Mouse (Mus musculus): ENCODE results near the gene Plxna4. TPM values are rescaled to one million over a fixed set of nuclear protein-coding genes. Genes with fewer than 3 reads are reported as not detected.

The Plxna4 gene
- polyA plus RNA-seq, 1 experiment from 2014 or later = 1.8 TPM

GRCm38 (mm10) chr6:32252168-32252567, 335.8 kb downstream of the Plxna4 start:
- Histone ChIP-seq H3K27ac (ENCODE audit: low read depth, low read length) (no peak overlapping the region), H3K9ac (ENCODE audit: low read depth, low read length) (no peak overlapping the region), H3K36me3 (ENCODE audit: control insufficient read depth, insufficient read depth, low read length) (no peaks in the 10 kb centered on the region), H3K9me3 (ENCODE audit: control insufficient read depth, low read length) (no peaks in the 10 kb centered on the region), H3K4me1 (replicated peaks; ENCODE audit: control insufficient read depth, insufficient read depth, low read length) (no peaks in the 10 kb centered on the region), H3K27me3 (replicated peaks; ENCODE audit: control insufficient read depth, insufficient read depth, low read length) (no peaks in the 10 kb centered on the region), H3K4me2 (no peak overlapping the region), H3K4me3 (ENCODE audit: low read depth, low read length) (no peak overlapping the region)
- 76% methylated on average over 7 of the region's 7 CpGs for WGBS
- ATAC-seq (replicated peaks; ENCODE audit: low FRiP score) (no peak), DNase-seq (ENCODE audit: low spot score) (no peak)

GRCm38 (mm10) chr6:32251674-32252073, 336.3 kb downstream of the Plxna4 start:
- DNase-seq (ENCODE audit: low spot score) (no peak), ATAC-seq (replicated peaks; ENCODE audit: low FRiP score) (no peak)
- H3K4me1 ChIP-seq (replicated peaks; ENCODE audit: control insufficient read depth, insufficient read depth, low read length) = no peaks in the 10 kb centered on the region
- no peak overlapping the region for H3K27ac ChIP-seq (ENCODE audit: low read depth, low read length)
- no peak overlapping the region for H3K9ac ChIP-seq (ENCODE audit: low read depth, low read length)
- H3K9me3 ChIP-seq (ENCODE audit: control insufficient read depth, low read length) = no peaks in the 10 kb centered on the region
- 82% methylated on average over 10 of the region's 10 CpGs for WGBS
- H3K4me2 ChIP-seq = no peak overlapping the region
- no peaks in the 10 kb centered on the region for H3K36me3 ChIP-seq (ENCODE audit: control insufficient read depth, insufficient read depth, low read length)
- H3K27me3 ChIP-seq (replicated peaks; ENCODE audit: control insufficient read depth, insufficient read depth, low read length) = no peaks in the 10 kb centered on the region
- no peak overlapping the region for H3K4me3 ChIP-seq (ENCODE audit: low read depth, low read length)

- no peaks in the 10 kb centered on the region for H3K36me3 ChIP-seq (ENCODE audit: control insufficient read depth, insufficient read depth, low read length)
- 77% methylated on average over 6 of the region's 6 CpGs for WGBS
- no peak overlapping the region for H3K4me2 ChIP-seq
- DNase-seq (ENCODE audit: low spot score) (no peak), ATAC-seq (replicated peaks; ENCODE audit: low FRiP score) (no peak)
- no peaks in the 10 kb centered on the region for H3K9me3 ChIP-seq (ENCODE audit: control insufficient read depth, low read length)
- H3K27me3 ChIP-seq (replicated peaks; ENCODE audit: control insufficient read depth, insufficient read depth, low read length) = no peaks in the 10 kb centered on the region
- no peak overlapping the region for H3K27ac ChIP-seq (ENCODE audit: low read depth, low read length)
- no peak overlapping the region for H3K4me3 ChIP-seq (ENCODE audit: low read depth, low read length)
- no peaks in the 10 kb centered on the region for H3K4me1 ChIP-seq (replicated peaks; ENCODE audit: control insufficient read depth, insufficient read depth, low read length)
- H3K9ac ChIP-seq (ENCODE audit: low read depth, low read length) = no peak overlapping the region
Observed at GRCm38 (mm10) chr6:32246036-32246435, 342.0 kb downstream of the Plxna4 start.

- H3K9ac ChIP-seq (ENCODE audit: low read depth, low read length) = no peak overlapping the region
- no peaks in the 10 kb centered on the region for H3K27me3 ChIP-seq (replicated peaks; ENCODE audit: control insufficient read depth, insufficient read depth, low read length)
- H3K36me3 ChIP-seq (ENCODE audit: control insufficient read depth, insufficient read depth, low read length) = no peaks in the 10 kb centered on the region
- H3K9me3 ChIP-seq (ENCODE audit: control insufficient read depth, low read length) = no peaks in the 10 kb centered on the region
- no peaks in the 10 kb centered on the region for H3K4me1 ChIP-seq (replicated peaks; ENCODE audit: control insufficient read depth, insufficient read depth, low read length)
- no peak for DNase-seq (ENCODE audit: low spot score)
- 64% methylated on average over 2 of the region's 2 CpGs for WGBS
- H3K4me3 ChIP-seq (ENCODE audit: low read depth, low read length) = no peak overlapping the region
- H3K27ac ChIP-seq (ENCODE audit: low read depth, low read length) = no peak overlapping the region
- ATAC-seq (replicated peaks; ENCODE audit: low FRiP score) = no peak
- no peak overlapping the region for H3K4me2 ChIP-seq
Observed at GRCm38 (mm10) chr6:32243040-32243439, 345.0 kb downstream of the Plxna4 start.

GRCm38 (mm10) chr6:32231383-32231782, 356.6 kb downstream of the Plxna4 start:
- H3K4me3 ChIP-seq (ENCODE audit: low read depth, low read length) = no peak overlapping the region
- no peaks in the 10 kb centered on the region for H3K36me3 ChIP-seq (ENCODE audit: control insufficient read depth, insufficient read depth, low read length)
- ATAC-seq (replicated peaks; ENCODE audit: low FRiP score) = no peak
- DNase-seq (ENCODE audit: low spot score) = no peak
- no peak overlapping the region for H3K9ac ChIP-seq (ENCODE audit: low read depth, low read length)
- H3K9me3 ChIP-seq (ENCODE audit: control insufficient read depth, low read length) = no peaks in the 10 kb centered on the region
- no peaks in the 10 kb centered on the region for H3K4me1 ChIP-seq (replicated peaks; ENCODE audit: control insufficient read depth, insufficient read depth, low read length)
- WGBS = 77% methylated on average over 2 of the region's 2 CpGs
- H3K27ac ChIP-seq (ENCODE audit: low read depth, low read length) = no peak overlapping the region
- H3K27me3 ChIP-seq (replicated peaks; ENCODE audit: control insufficient read depth, insufficient read depth, low read length) = no peaks in the 10 kb centered on the region
- no peak overlapping the region for H3K4me2 ChIP-seq

- no peak overlapping the region for H3K27ac ChIP-seq (ENCODE audit: low read depth, low read length)
- H3K4me2 ChIP-seq = no peak overlapping the region
- ATAC-seq (replicated peaks; ENCODE audit: low FRiP score) = no peak
- H3K27me3 ChIP-seq (replicated peaks; ENCODE audit: control insufficient read depth, insufficient read depth, low read length) = no peaks in the 10 kb centered on the region
- no peak overlapping the region for H3K4me3 ChIP-seq (ENCODE audit: low read depth, low read length)
- H3K9me3 ChIP-seq (ENCODE audit: control insufficient read depth, low read length) = no peaks in the 10 kb centered on the region
- H3K4me1 ChIP-seq (replicated peaks; ENCODE audit: control insufficient read depth, insufficient read depth, low read length) = no peaks in the 10 kb centered on the region
- DNase-seq (ENCODE audit: low spot score) = no peak
- 75% methylated on average over 1 of the region's 1 CpGs for WGBS
- no peak overlapping the region for H3K9ac ChIP-seq (ENCODE audit: low read depth, low read length)
- no peaks in the 10 kb centered on the region for H3K36me3 ChIP-seq (ENCODE audit: control insufficient read depth, insufficient read depth, low read length)
Observed at GRCm38 (mm10) chr6:32226636-32227035, 361.4 kb downstream of the Plxna4 start.

- Histone ChIP-seq H3K4me2 (no peak overlapping the region), H3K4me3 (ENCODE audit: low read depth, low read length) (no peak overlapping the region), H3K27ac (ENCODE audit: low read depth, low read length) (no peak overlapping the region), H3K4me1 (replicated peaks; ENCODE audit: control insufficient read depth, insufficient read depth, low read length) (no peaks in the 10 kb centered on the region), H3K27me3 (replicated peaks; ENCODE audit: control insufficient read depth, insufficient read depth, low read length) (no peaks in the 10 kb centered on the region), H3K36me3 (ENCODE audit: control insufficient read depth, insufficient read depth, low read length) (no peaks in the 10 kb centered on the region), H3K9me3 (ENCODE audit: control insufficient read depth, low read length) (no peaks in the 10 kb centered on the region), H3K9ac (ENCODE audit: low read depth, low read length) (no peak overlapping the region)
- 74% methylated on average over 7 of the region's 7 CpGs for WGBS
- ATAC-seq (replicated peaks; ENCODE audit: low FRiP score) = no peak
- no peak for DNase-seq (ENCODE audit: low spot score)
Observed at GRCm38 (mm10) chr6:32224007-32224703, 363.8 kb downstream of the Plxna4 start.

GRCm38 (mm10) chr6:32220765-32221164, 367.2 kb downstream of the Plxna4 start:
- H3K4me2 ChIP-seq = no peak overlapping the region
- no peaks in the 10 kb centered on the region for H3K36me3 ChIP-seq (ENCODE audit: control insufficient read depth, insufficient read depth, low read length)
- no peak overlapping the region for H3K9ac ChIP-seq (ENCODE audit: low read depth, low read length)
- H3K9me3 ChIP-seq (ENCODE audit: control insufficient read depth, low read length) = no peaks in the 10 kb centered on the region
- ATAC-seq (replicated peaks; ENCODE audit: low FRiP score) (no peak), DNase-seq (ENCODE audit: low spot score) (no peak)
- H3K4me3 ChIP-seq (ENCODE audit: low read depth, low read length) = no peak overlapping the region
- H3K4me1 ChIP-seq (replicated peaks; ENCODE audit: control insufficient read depth, insufficient read depth, low read length) = no peaks in the 10 kb centered on the region
- H3K27me3 ChIP-seq (replicated peaks; ENCODE audit: control insufficient read depth, insufficient read depth, low read length) = no peaks in the 10 kb centered on the region
- no peak overlapping the region for H3K27ac ChIP-seq (ENCODE audit: low read depth, low read length)
- WGBS = 81% methylated on average over 8 of the region's 8 CpGs

GRCm38 (mm10) chr6:32218544-32218943, 369.4 kb downstream of the Plxna4 start:
- no peak overlapping the region for H3K9ac ChIP-seq (ENCODE audit: low read depth, low read length)
- WGBS = 81% methylated on average over 3 of the region's 3 CpGs
- H3K4me2 ChIP-seq = no peak overlapping the region
- ATAC-seq (replicated peaks; ENCODE audit: low FRiP score) = no peak
- no peak for DNase-seq (ENCODE audit: low spot score)
- H3K4me3 ChIP-seq (ENCODE audit: low read depth, low read length) = no peak overlapping the region
- no peaks in the 10 kb centered on the region for H3K9me3 ChIP-seq (ENCODE audit: control insufficient read depth, low read length)
- H3K27me3 ChIP-seq (replicated peaks; ENCODE audit: control insufficient read depth, insufficient read depth, low read length) = no peaks in the 10 kb centered on the region
- no peak overlapping the region for H3K27ac ChIP-seq (ENCODE audit: low read depth, low read length)
- no peaks in the 10 kb centered on the region for H3K36me3 ChIP-seq (ENCODE audit: control insufficient read depth, insufficient read depth, low read length)
- no peaks in the 10 kb centered on the region for H3K4me1 ChIP-seq (replicated peaks; ENCODE audit: control insufficient read depth, insufficient read depth, low read length)
